Mouse (Mus musculus) adipocyte (in vitro differentiated cells): ENCODE measurements at regions not wholly inside any gene's neighbourhood (a gene's known extent, or its start where the extent isn't known, plus 50 kb on each side); places are given as distances from the start of the nearest gene placed in this dataset.

ENCODE experiments used
- DNase-seq: peaks from one replicate; pipeline ENCODE4 v3.0.0-alpha.2; 2016; ENCODE audit warnings: low spot score

DNA sequence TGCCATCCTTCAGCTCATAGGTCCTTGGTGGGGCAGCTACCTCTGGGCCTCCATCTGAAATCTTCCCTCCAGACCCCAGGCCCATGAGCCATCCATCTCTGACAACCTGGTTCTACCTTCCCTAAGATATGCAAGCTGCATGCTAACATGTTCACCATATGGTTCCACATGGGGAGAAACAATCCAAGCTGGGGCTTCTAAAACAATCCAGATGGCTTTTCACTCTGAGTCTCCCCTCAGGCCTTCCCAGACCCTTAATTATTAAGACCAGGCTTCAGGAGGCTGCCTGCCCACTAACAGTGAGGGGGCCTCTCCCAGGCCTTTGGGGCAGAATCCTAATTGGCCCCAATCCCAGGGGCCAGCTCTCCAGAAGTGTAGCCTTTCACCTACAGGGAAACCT lies 71.1 kb upstream of the Sfswap start:
- DNase-seq: no peak

DNA sequence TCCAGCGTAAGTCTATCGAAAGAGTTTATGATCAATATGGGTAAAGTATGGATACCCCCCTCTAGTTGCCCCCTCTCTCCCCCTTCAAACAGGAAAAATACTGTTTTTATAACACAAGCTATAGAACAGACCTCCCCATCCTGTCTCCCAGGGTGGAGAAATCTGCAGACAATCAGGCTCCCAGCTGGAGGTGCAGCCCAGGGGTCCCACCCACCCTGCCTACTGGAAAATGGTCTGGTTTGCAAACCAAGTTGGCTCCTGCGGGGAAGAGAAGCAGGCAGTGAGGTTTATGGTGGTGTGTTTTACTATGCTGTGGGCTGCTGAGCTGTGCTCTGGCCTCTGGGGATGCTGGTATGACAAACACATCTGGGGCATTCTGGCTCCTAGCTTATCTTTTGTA lies 70.7 kb upstream of the Sfswap start:
- no peak for DNase-seq

DNA sequence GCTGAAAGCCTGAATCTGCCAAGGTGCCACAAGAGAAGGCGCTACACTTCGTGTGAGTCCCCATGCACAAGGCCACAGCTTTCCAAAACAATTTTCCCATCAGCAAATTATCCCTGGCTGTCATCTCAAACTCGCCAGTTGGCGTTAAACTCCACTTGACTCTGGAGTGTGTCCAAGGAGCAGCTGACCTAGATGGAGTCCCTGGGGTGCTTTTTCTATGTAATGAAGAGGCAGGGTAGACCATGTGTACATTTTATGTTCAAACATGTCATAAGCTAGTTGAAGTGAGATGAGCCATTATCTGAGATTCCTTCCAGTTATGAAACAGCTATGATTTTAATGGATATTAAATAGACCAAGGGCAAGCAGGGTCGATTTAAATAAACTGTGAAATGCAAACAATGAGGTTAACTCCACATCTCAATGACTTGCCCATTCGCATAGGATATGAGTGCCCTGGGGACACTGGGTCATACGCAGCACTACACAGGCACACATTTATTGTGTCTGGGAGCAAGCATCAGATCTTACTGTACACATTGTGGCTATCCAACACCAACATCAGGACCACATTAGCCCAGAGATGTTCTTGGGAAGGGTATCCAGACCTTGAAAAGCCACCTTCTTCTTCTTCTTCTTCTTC lies 51.0 kb upstream of the Sfswap start:
- no peak for DNase-seq
